Mouse (Mus musculus) ES-Bruce4 (cell line): ENCODE data around the gene Bola1.

Experiments used
- CTCF ChIP-seq: IDR thresholded peaks from one replicate; pipeline ENCODE4 v1.8.1; 2011; ENCODE audit warnings: low read depth, low read length
- POLR2A ChIP-seq: IDR thresholded peaks from one replicate; pipeline ENCODE4 v1.8.1; 2011; ENCODE audit warnings: low read length; ENCODE audit not compliant: insufficient read depth

- TF ChIP-seq CTCF, result no peak
- no peak for TF ChIP-seq POLR2A
Measured at GRCm38 (mm10) chr3:96221640-96222038, 2.1 kb upstream of the Bola1 start.
